Mouse (Mus musculus) ES-E14 (cell line): ENCODE measurements around the gene Slc9a1. TPM values are rescaled to one million over a fixed set of nuclear protein-coding genes. Genes with fewer than 3 reads are reported as not detected.
A peak's percentile ranks its signal among the peaks of the same experiment; 100 is the strongest.

ENCODE experiments used
- DNase-seq: peaks from one replicate; pipeline ENCODE4 v3.0.0-alpha.2; 2013; ENCODE audit warnings: low read depth, low spot score
- H3K27ac ChIP-seq: 2 replicates; pipeline ENCODE4 v1.5.1; 2012; ENCODE audit warnings: low read depth, mild to moderate bottlenecking, low read length, moderate library complexity, mixed read lengths; ENCODE audit not compliant: poor library complexity, insufficient read depth, severe bottlenecking
- H3K36me3 ChIP-seq: 2 replicates; pipeline ENCODE4 v1.6.1; 2012; ENCODE audit warnings: mild to moderate bottlenecking, low read length, moderate library complexity, mixed read lengths; ENCODE audit not compliant: control insufficient read depth, poor library complexity, insufficient read depth, severe bottlenecking
- H3K4me1 ChIP-seq, 2 experiments: fragments of 150-350 bp in 1 of 2; sonication (generic) in 1 of 2; 2 replicates each; pipeline ENCODE4 v1.6.1; 2012; ENCODE audit warnings: low read length in 2 of 2, mild to moderate bottlenecking in 1 of 2, mixed read lengths in 1 of 2; ENCODE audit not compliant: control insufficient read depth in 2 of 2, insufficient read depth in 2 of 2, poor library complexity in 1 of 2
- H3K4me3 ChIP-seq, 2 experiments: fragments of 150-350 bp in 1 of 2; sonication (generic) in 1 of 2; 2 replicates each; pipeline ENCODE4 v1.5.1; 2012; ENCODE audit warnings: low read length in 2 of 2, low read depth in 1 of 2, mild to moderate bottlenecking in 1 of 2, mixed read lengths in 1 of 2; ENCODE audit not compliant: insufficient read depth in 1 of 2, poor library complexity in 1 of 2, severe bottlenecking in 1 of 2
- H3K9ac ChIP-seq: 2 replicates; pipeline ENCODE4 v1.6.1; 2012; ENCODE audit warnings: low read depth, mild to moderate bottlenecking, low read length, mixed read lengths; ENCODE audit not compliant: poor library complexity, insufficient read depth, severe bottlenecking
- H3K9me3 ChIP-seq: fragments of 150-350 bp; sonication (generic); 2 replicates; pipeline ENCODE4 v1.6.1; 2012; ENCODE audit warnings: low read depth, mild to moderate bottlenecking, low read length; ENCODE audit not compliant: control insufficient read depth, insufficient read depth
- CHD2 ChIP-seq: IDR thresholded peaks from 2 replicates; pipeline ENCODE4 v1.6.1; 2014; ENCODE audit warnings: mild to moderate bottlenecking, low read depth, low read length, inconsistent platforms
- HCFC1 ChIP-seq: IDR thresholded peaks from 2 replicates; pipeline ENCODE4 v1.6.1; 2012; ENCODE audit warnings: low read length, inconsistent platforms, borderline replicate concordance; ENCODE audit not compliant: insufficient read depth
- MAFK ChIP-seq: IDR thresholded peaks from 2 replicates; pipeline ENCODE4 v1.6.1; 2014; ENCODE audit warnings: mild to moderate bottlenecking, low read depth, low read length, inconsistent platforms; ENCODE audit not compliant: insufficient read depth
- ZC3H11A ChIP-seq: IDR thresholded peaks from 2 replicates; pipeline ENCODE4 v1.6.1; 2012; ENCODE audit warnings: low read depth, mild to moderate bottlenecking, inconsistent platforms, low read length, borderline replicate concordance
- ZNF384 ChIP-seq: IDR thresholded peaks from 2 replicates; pipeline ENCODE4 v1.6.1; 2012; ENCODE audit warnings: low read depth, low read length, inconsistent platforms
- in situ Hi-C, 2 experiments: fragments of 600-800 bp; cut with MboI; formaldehyde crosslinking; loops; one replicate each; pipeline ENCODE4 v1.15.1; 2025; ENCODE audit warnings: low sequenced_read_pairs in 2 of 2, inconsistent platforms in 1 of 2; ENCODE audit not compliant: unreplicated experiment in 2 of 2
- total RNA-seq: library from RNA; depleted of rRNA; stranded (reverse); fragments of 300-350 nt; gene quantifications from 2 replicates; pipeline ENCODE4 v1.2.3, GENCODE M21; 2012

Slc9a1 gene
- total RNA-seq, 1 experiment, result 24.9 TPM

GRCm38 (mm10) chr4:133380532-133380931 lies 11.0 kb downstream of the Slc9a1 start:
- Histone ChIP-seq H3K4me3 (peak overlapping the region; percentile 30 to 38; a peak in 3 of 4 replicates), H3K9ac (peak overlapping the region; percentile 46; the same call in 1 of the 2 replicates), H3K4me1 (peaks cover 12 to 35% of the 10 kb centered on the region in 2 experiments), H3K36me3 (peaks cover 3% of the 10 kb centered on the region; the same call in 1 of the 2 replicates), H3K9me3 (no peaks in the 10 kb centered on the region), H3K27ac (peak overlapping the region; percentile 85; the same call in 1 of the 2 replicates)
- TF ChIP-seq CHD2, result no peak
- TF ChIP-seq HCFC1, result no peak
- TF ChIP-seq ZC3H11A, result no peak
- TF ChIP-seq ZNF384, result no peak
- TF ChIP-seq MAFK, result no peak
- no peak for DNase-seq
- in situ Hi-C loops, result no loop called here

- H3K4me1 ChIP-seq, result peaks cover 11 to 34% of the 10 kb centered on the region in 2 experiments
- no peak for DNase-seq
- peaks cover 3% of the 10 kb centered on the region; the same call in 1 of the 2 replicates for H3K36me3 ChIP-seq
- no peaks in the 10 kb centered on the region for H3K9me3 ChIP-seq
- no peak overlapping the region for H3K4me3 ChIP-seq
- TF ChIP-seq ZNF384 (no peak), ZC3H11A (no peak), HCFC1 (no peak), MAFK (peak; percentile 42; the same call in 1 of the 2 replicates), CHD2 (no peak)
- peak overlapping the region; percentile 85; the same call in 1 of the 2 replicates for H3K27ac ChIP-seq
- in situ Hi-C loops, result no loop called here
- no peak overlapping the region for H3K9ac ChIP-seq
Observed at GRCm38 (mm10) chr4:133381141-133381540, 11.6 kb downstream of the Slc9a1 start.

GRCm38 (mm10) chr4:133386061-133386797 lies 16.7 kb downstream of the Slc9a1 start:
- Histone ChIP-seq H3K9ac (no peak overlapping the region), H3K27ac (no peak overlapping the region), H3K4me3 (no peak overlapping the region), H3K36me3 (peaks cover 3% of the 10 kb centered on the region; the same call in 1 of the 2 replicates), H3K9me3 (no peaks in the 10 kb centered on the region), H3K4me1 (peaks cover 5 to 27% of the 10 kb centered on the region in 2 experiments; a peak in 3 of 4 replicates)
- in situ Hi-C loops, result no loop called here
- TF ChIP-seq MAFK (no peak), ZNF384 (no peak), ZC3H11A (no peak), HCFC1 (no peak), CHD2 (no peak)
- DNase-seq, result no peak

DNA sequence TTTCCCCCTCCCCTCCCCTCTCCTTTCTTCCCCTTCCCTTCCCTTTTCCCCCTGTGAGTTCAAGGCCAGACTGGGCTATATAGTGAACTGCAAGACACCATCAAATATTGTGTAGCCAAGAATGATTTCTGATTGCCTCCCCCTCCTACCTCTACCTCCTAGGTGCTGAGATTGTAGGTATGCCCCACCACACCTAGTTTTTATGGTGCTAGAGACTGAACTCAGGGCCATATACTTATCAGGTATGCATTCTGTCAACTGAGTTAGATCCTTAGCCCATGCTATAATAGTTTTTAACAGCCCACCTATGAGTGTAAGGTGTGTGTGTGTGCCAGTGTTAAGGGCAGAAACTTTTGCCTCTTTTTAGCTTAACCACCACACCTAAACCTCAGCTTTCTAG lies 17.5 kb downstream of the Slc9a1 start:
- H3K4me3 ChIP-seq, result no peak overlapping the region
- H3K9ac ChIP-seq, result no peak overlapping the region
- in situ Hi-C loops, result no loop called here
- peaks cover 5 to 29% of the 10 kb centered on the region in 2 experiments; a peak in 3 of 4 replicates for H3K4me1 ChIP-seq
- TF ChIP-seq ZC3H11A (no peak), MAFK (no peak), ZNF384 (no peak), HCFC1 (no peak), CHD2 (no peak)
- no peak for DNase-seq
- H3K9me3 ChIP-seq, result no peaks in the 10 kb centered on the region
- H3K27ac ChIP-seq, result no peak overlapping the region
- peaks cover 3% of the 10 kb centered on the region; the same call in 1 of the 2 replicates for H3K36me3 ChIP-seq
